Mouse (Mus musculus) embryonic facial prominence, embryonic 13.5 days (tissue): ENCODE data around the gene Ippk. TPM values are rescaled to one million over a fixed set of nuclear protein-coding genes. Genes with fewer than 3 reads are reported as not detected.

Experiments used
- ATAC-seq: fragments of 200-750 bp; cut with Nextera tagmentation; 2 replicates; pipeline ENCODE4 v1.8.0; 2017; ENCODE audit warnings: low read depth; ENCODE audit not compliant: insufficient number of reproducible peaks, insufficient read depth, low FRiP score, low TSS enrichment
- H3K27ac ChIP-seq: fragments of 300-500 bp; sonication (generic); 2 replicates; pipeline ENCODE4 v1.5.1; 2015; ENCODE audit warnings: moderate library complexity, mild to moderate bottlenecking, inconsistent platforms
- H3K27me3 ChIP-seq: fragments of 300-500 bp; sonication (generic); 2 replicates; pipeline ENCODE4 v1.6.1; 2015; ENCODE audit warnings: mild to moderate bottlenecking, inconsistent platforms
- H3K36me3 ChIP-seq: fragments of 300-500 bp; sonication (generic); 2 replicates; pipeline ENCODE4 v1.6.1; 2015; ENCODE audit warnings: mild to moderate bottlenecking, inconsistent platforms
- H3K4me1 ChIP-seq: fragments of 300-500 bp; sonication (generic); 2 replicates; pipeline ENCODE4 v1.6.1; 2015; ENCODE audit warnings: inconsistent platforms
- H3K4me2 ChIP-seq: fragments of 300-500 bp; sonication (generic); 2 replicates; pipeline ENCODE4 v1.6.1; 2015; ENCODE audit warnings: moderate library complexity, mild to moderate bottlenecking, inconsistent platforms
- H3K4me3 ChIP-seq: fragments of 300-500 bp; sonication (generic); 2 replicates; pipeline ENCODE4 v1.5.1; 2015; ENCODE audit warnings: mild to moderate bottlenecking, inconsistent platforms
- H3K9ac ChIP-seq: fragments of 300-500 bp; sonication (generic); 2 replicates; pipeline ENCODE4 v1.6.1; 2015; ENCODE audit warnings: mild to moderate bottlenecking, inconsistent platforms
- H3K9me3 ChIP-seq: fragments of 300-500 bp; sonication (generic); 2 replicates; pipeline ENCODE4 v1.6.1; 2016; ENCODE audit warnings: inconsistent platforms
- WGBS: fragments of 180-500 bp; shearing (Covaris S2); methylation state at CpG from one replicate; pipeline ENCODE4 v1.1.7; 2015; ENCODE audit warnings: mixed read lengths; 5-methylcytosine and 5-hydroxymethylcytosine counted together
- polyA plus RNA-seq: library from polyadenylated mRNA; unstranded; fragments of >200 nt; fragmentation: Nextera tagmentation; extraction: Ambion mirVana; gene quantifications from 2 replicates; pipeline ENCODE4 v1.2.1, GENCODE M21; 2015

Gene Ippk
- polyA plus RNA-seq, 1 experiment from 2014 or later = 14.4 TPM

DNA sequence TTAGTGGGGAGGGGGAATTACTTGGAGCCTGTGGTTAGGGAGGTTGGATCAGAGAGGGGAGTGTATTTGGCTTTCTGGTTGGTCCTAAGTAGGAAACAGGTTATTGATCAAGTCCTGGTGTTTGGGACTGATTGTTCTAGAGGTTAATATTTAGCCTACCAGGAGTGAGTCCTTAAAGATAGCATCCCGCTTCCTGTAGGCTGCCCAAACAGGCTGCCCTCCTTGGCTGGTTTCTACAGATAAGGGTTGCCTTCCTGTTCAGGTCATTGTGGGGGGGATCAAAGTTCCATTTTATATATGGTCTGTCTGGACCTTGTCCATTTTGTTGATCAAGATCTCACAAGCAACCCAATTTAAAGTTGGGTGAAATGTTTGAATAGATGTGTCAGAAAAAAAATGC is 27.5 kb upstream of the Ippk start:
- ATAC-seq = no peak
- Histone ChIP-seq H3K4me3 (no peak overlapping the region), H3K27ac (no peak overlapping the region), H3K9ac (no peak overlapping the region), H3K36me3 (peaks cover 12% of the 10 kb centered on the region), H3K4me2 (no peak overlapping the region), H3K4me1 (no peaks in the 10 kb centered on the region), H3K27me3 (no peaks in the 10 kb centered on the region), H3K9me3 (no peaks in the 10 kb centered on the region)
- 83% methylated on average over 1 of the region's 1 CpGs for WGBS

DNA sequence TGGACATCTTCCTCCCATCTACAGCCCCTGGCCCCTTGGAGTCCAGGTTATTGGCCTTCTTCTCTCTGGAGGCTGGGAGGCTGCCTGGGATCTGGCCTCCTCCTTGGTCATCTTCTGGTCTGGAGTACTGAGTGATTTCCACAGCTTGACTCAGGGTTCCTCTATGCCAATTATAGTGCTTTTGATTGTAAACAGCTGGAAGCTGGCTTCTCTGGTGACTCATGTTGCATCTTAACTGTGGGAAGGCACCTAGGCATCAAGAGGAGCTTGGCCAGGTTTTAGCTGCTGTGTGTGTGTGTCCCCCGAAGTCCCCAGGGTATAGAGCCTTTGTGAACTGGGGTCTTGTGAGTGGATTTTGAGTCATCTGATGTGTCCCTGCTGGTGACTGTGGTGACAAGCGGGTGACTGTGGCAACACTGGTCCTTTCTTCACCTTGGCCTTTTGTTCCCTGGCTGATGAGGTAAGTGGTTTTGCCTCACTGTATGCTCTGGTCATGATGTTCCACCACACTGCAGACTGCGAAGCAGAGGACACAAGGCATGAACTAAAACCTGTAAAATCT is 26.1 kb upstream of the Ippk start:
- no peak overlapping the region for H3K4me2 ChIP-seq
- H3K27me3 ChIP-seq = no peaks in the 10 kb centered on the region
- no peak overlapping the region for H3K27ac ChIP-seq
- peaks cover under 1% of the 10 kb centered on the region; the same call in 1 of the 2 replicates for H3K4me1 ChIP-seq
- no peaks in the 10 kb centered on the region for H3K9me3 ChIP-seq
- H3K36me3 ChIP-seq = peaks cover 8% of the 10 kb centered on the region
- no peak overlapping the region for H3K4me3 ChIP-seq
- 93% methylated on average over 3 of the region's 3 CpGs for WGBS
- ATAC-seq = no peak
- H3K9ac ChIP-seq = no peak overlapping the region

DNA sequence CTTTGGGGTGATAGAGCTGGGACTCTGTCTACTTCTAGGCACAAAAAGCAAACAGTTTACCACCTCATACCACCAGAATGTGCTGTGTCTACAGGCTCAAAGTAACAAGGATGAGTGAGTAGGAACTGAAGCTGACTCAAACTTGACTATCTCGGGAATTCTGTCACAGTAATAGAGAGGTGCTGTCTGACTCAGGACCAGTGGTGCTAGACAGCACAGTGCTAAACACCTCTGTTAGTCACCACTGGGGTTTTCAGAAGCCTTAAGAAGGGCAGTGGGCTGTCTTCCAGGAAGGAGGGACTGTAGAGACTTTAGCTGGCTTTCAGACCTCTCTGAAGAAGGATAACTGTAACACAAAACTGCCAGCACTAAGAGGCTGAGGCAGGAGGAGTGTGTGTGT is 24.3 kb upstream of the Ippk start:
- no peak overlapping the region for H3K4me3 ChIP-seq
- peaks cover 3% of the 10 kb centered on the region; the same call in 1 of the 2 replicates for H3K4me1 ChIP-seq
- ATAC-seq = no peak
- no peaks in the 10 kb centered on the region for H3K36me3 ChIP-seq
- H3K9ac ChIP-seq = no peak overlapping the region
- no peaks in the 10 kb centered on the region for H3K9me3 ChIP-seq
- WGBS = 62% methylated on average over 1 of the region's 1 CpGs
- H3K4me2 ChIP-seq = no peak overlapping the region
- no peaks in the 10 kb centered on the region for H3K27me3 ChIP-seq
- H3K27ac ChIP-seq = no peak overlapping the region

DNA sequence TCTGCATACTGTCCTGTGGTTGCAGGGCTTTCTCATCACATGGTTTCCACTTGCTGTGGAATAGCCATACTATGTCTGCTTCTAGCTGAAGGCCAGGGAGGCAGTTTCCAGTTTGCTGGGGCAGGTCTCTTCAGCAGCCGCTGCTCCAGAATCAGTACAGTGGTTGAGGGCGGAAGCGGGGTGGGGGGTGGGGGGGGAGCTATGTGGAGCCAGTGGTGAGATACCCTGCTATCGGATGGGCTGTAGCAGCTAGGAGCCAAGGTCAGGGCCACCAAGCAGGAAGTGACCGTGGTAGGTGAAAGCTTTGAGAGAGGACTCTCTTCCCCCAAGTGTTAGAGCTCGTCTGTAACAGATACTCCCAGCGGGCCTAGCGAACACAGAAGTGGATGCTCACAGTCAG is 22.9 kb upstream of the Ippk start:
- Histone ChIP-seq H3K27ac (no peak overlapping the region), H3K4me3 (no peak overlapping the region), H3K36me3 (no peaks in the 10 kb centered on the region), H3K9me3 (no peaks in the 10 kb centered on the region), H3K9ac (no peak overlapping the region), H3K27me3 (no peaks in the 10 kb centered on the region), H3K4me2 (no peak overlapping the region), H3K4me1 (peaks cover 3% of the 10 kb centered on the region; the same call in 1 of the 2 replicates)
- no peak for ATAC-seq
- WGBS = 84% methylated on average over 8 of the region's 8 CpGs

DNA sequence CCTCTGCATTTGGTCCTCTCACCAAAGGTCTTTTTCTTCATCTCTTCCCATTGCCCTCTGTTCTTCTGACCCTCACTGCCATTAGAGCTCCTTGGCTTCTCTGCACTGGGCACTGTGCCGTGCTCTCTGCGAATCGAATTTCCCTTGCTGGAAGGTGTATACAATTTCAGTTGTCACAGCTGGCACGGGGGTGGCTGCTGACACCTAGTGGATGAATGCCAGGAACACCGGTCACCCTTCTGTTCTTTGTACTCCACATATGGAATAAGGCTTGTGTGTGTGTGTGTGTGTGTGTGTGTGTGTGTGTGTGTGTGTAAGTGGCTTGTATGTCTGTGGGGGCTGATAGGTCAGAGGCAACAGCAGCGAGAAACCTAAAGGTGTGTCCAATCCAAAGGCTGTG is 20.9 kb upstream of the Ippk start:
- Histone ChIP-seq H3K9ac (no peak overlapping the region), H3K4me2 (no peak overlapping the region), H3K4me1 (peaks cover 3% of the 10 kb centered on the region; the same call in 1 of the 2 replicates), H3K9me3 (no peaks in the 10 kb centered on the region), H3K27ac (no peak overlapping the region), H3K27me3 (no peaks in the 10 kb centered on the region), H3K4me3 (no peak overlapping the region), H3K36me3 (no peaks in the 10 kb centered on the region)
- WGBS = 28% methylated on average over 6 of the region's 6 CpGs
- 0 out of 2 replicates have a peak, but pooled peaks have one; percentile 59 for ATAC-seq

DNA sequence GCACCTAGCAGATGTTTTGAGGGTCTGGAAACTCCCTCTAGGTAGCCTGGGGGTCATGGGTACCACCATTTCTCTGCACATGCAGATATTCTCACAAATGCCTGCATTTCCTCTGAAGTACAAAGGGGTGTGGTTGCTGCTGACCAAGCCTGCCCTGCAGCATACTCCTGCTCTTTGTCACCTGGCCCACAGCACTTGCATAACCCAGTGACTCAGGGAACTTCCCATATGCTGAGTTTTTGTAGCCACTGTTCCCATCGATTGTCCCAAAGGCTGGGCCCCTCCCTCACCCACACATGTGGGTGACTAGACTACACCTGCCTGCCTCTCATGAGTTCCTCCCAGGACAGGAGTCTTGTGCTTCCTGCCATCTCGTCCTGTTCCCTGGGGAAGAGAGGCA is 18.4 kb upstream of the Ippk start:
- no peaks in the 10 kb centered on the region for H3K9me3 ChIP-seq
- no peaks in the 10 kb centered on the region for H3K36me3 ChIP-seq
- H3K4me2 ChIP-seq = no peak overlapping the region
- no peaks in the 10 kb centered on the region for H3K27me3 ChIP-seq
- no peak overlapping the region for H3K27ac ChIP-seq
- no peak overlapping the region for H3K9ac ChIP-seq
- 67% methylated on average over 2 of the region's 2 CpGs for WGBS
- H3K4me3 ChIP-seq = no peak overlapping the region
- no peak for ATAC-seq
- peaks cover 3% of the 10 kb centered on the region; the same call in 1 of the 2 replicates for H3K4me1 ChIP-seq

DNA sequence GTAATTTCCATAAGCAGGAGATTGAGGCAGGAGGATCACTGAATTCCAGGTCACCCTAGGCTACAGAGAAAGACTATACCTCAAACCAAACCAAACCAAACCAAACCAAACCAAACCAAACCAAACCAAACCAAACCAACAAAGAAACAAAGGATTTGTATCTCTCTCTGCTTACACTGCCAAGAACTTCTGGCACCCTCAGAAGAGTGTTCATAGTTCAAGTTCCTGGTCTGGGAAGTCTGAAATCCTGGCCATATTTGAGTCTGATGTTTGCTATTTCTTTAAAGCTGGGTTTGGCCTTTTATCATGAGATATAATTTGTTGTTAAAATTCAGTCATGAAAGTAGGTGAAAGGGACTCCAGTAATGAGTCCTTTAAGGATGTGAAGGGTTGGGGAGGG is 13.3 kb upstream of the Ippk start:
- ATAC-seq = no peak
- Histone ChIP-seq H3K9ac (no peak overlapping the region), H3K4me1 (no peaks in the 10 kb centered on the region), H3K27me3 (no peaks in the 10 kb centered on the region), H3K4me3 (no peak overlapping the region), H3K9me3 (no peaks in the 10 kb centered on the region), H3K27ac (no peak overlapping the region), H3K36me3 (no peaks in the 10 kb centered on the region), H3K4me2 (no peak overlapping the region)

DNA sequence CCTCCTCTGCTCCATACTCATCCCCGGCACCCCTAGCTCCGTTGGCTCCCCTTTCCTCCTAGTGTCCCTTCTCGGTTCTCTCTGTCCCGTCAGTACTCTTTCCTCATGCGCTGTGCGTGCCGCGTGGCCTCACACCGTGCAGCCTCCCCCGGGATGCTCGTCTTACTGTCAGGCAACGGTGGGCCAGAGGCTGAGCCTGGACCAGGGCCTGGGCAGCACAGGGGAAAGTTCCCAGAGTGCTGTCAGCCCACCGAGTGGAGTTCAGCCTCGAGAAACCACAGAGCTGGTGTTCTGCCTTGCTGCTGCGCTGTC is 513 bp downstream of the Ippk start:
- no peaks in the 10 kb centered on the region for H3K9me3 ChIP-seq
- peaks cover 19% of the 10 kb centered on the region for H3K4me1 ChIP-seq
- H3K4me2 ChIP-seq = peak overlapping the region; percentile 94
- 2% methylated on average over 15 of the region's 15 CpGs for WGBS
- ATAC-seq = no peak
- no peaks in the 10 kb centered on the region for H3K27me3 ChIP-seq
- peak overlapping the region; percentile 88 for H3K9ac ChIP-seq
- peak overlapping the region; percentile 89 for H3K4me3 ChIP-seq
- H3K27ac ChIP-seq = peak overlapping the region; percentile 66; the same call in 1 of the 2 replicates
- no peaks in the 10 kb centered on the region for H3K36me3 ChIP-seq

DNA sequence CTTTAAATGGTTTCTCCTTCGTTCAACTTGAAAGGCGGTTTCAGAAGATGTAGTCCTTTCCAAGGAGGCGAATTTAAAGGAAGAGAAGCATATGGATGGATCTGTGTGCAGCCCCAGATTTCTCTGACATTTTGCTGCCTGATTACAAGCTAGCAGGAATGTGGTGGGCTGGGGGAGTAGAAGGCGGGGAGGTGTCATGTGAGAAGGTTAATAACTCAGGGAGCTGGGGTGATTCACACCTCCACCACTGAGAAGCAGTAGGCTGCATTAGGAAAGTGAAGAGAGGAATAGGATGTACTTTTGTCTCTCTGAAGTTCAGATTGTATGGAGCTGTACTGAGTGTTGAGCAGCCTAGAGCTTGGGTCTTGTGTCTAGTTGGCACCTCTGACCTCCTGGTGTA is 910 bp downstream of the Ippk start:
- H3K36me3 ChIP-seq = no peaks in the 10 kb centered on the region
- no peaks in the 10 kb centered on the region for H3K9me3 ChIP-seq
- H3K27ac ChIP-seq = no peak overlapping the region
- peaks cover 19% of the 10 kb centered on the region for H3K4me1 ChIP-seq
- ATAC-seq = no peak
- peak overlapping the region; percentile 88 for H3K9ac ChIP-seq
- H3K27me3 ChIP-seq = no peaks in the 10 kb centered on the region
- peak overlapping the region; percentile 94 for H3K4me2 ChIP-seq
- WGBS = 32% methylated on average over 4 of the region's 4 CpGs
- peak overlapping the region; percentile 89 for H3K4me3 ChIP-seq

DNA sequence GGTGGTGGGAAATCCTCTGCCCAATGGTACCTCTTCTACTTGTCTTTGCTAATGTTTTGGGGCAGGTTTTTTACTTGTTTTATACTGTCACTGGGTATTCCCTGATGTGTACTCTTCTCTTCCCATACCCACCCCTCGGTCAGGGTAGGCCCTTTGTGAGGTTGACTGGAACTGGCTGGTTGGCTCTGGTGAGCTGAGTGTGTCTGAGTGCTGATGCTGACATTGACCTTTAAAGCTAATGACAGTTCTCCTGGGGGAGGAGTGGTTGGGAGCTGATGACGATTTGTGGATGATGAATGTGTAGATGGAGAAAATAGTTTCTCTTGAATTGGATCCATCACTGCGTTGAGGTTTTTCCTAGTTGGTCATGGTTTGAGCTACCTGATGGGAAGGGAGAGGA is 5.7 kb downstream of the Ippk start:
- no peak for ATAC-seq
- H3K4me2 ChIP-seq = no peak overlapping the region
- H3K9me3 ChIP-seq = no peaks in the 10 kb centered on the region
- H3K4me3 ChIP-seq = no peak overlapping the region
- no peaks in the 10 kb centered on the region for H3K27me3 ChIP-seq
- WGBS = 89% methylated on average over 3 of the region's 3 CpGs
- H3K9ac ChIP-seq = no peak overlapping the region
- peaks cover 6% of the 10 kb centered on the region; the same call in 1 of the 2 replicates for H3K36me3 ChIP-seq
- peaks cover 16% of the 10 kb centered on the region for H3K4me1 ChIP-seq
- no peak overlapping the region for H3K27ac ChIP-seq

DNA sequence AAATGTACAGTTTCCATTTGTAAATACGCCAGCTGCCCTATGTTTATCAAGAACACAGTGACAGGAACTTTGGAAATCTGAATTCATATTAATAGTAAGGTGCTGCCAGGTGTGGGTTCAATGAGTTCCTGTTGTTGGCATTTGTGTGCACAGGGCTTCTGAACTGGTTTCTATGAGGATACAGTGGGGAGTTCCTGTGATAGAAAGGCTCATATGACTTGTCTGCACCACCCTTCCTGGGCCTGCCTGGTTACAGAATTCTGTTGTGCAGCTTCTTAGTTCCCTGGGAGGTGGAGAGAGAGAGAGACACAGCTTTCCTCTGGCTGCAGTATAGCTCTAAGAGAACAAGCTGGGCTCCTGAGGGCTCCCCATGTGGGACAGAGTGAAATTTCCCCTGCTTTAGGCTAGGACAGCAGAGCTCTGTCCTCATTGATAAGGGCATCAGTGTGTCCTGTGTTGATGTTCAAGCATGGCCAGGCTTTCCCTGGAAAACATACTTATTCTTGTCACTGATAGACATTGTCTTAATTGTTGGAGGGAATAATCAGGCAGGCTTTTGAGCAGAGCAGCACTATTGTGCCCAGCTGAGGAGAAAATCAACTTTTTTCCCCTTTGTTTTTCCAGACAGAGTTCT is 7.1 kb downstream of the Ippk start:
- 94% methylated on average over 1 of the region's 1 CpGs for WGBS
- H3K4me3 ChIP-seq = no peak overlapping the region
- H3K9ac ChIP-seq = no peak overlapping the region
- no peaks in the 10 kb centered on the region for H3K9me3 ChIP-seq
- H3K4me2 ChIP-seq = no peak overlapping the region
- no peak overlapping the region for H3K27ac ChIP-seq
- peaks cover 2% of the 10 kb centered on the region for H3K4me1 ChIP-seq
- peaks cover 20% of the 10 kb centered on the region for H3K36me3 ChIP-seq
- ATAC-seq = no peak
- H3K27me3 ChIP-seq = no peaks in the 10 kb centered on the region

DNA sequence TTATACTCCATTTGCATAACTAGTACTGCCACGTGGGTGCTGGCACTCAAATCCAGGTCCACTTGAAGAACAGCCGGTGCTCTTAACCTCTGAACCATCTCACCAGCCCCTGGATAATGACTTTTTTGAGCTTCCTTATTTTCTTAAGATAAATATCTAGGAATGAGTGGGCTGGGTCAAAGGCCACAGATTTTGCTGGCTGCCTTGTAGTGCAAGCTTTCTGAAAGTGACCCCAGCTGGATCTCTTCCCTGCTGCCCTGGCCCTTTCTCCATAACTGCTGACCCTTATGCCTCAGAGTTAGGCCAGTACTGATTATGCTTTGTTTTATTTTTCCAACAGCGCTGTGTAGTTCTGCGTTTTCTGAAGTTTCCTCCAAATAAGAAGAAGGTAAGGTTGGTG is 9.5 kb downstream of the Ippk start:
- Histone ChIP-seq H3K4me1 (no peaks in the 10 kb centered on the region), H3K36me3 (peaks cover 37% of the 10 kb centered on the region), H3K4me3 (no peak overlapping the region), H3K9me3 (no peaks in the 10 kb centered on the region), H3K4me2 (no peak overlapping the region), H3K27me3 (no peaks in the 10 kb centered on the region), H3K27ac (no peak overlapping the region), H3K9ac (no peak overlapping the region)
- WGBS = 64% methylated on average over 4 of the region's 4 CpGs
- ATAC-seq = no peak
